Mouse (Mus musculus): ENCODE data around the gene Ubac1. TPM values are rescaled to one million over a fixed set of nuclear protein-coding genes. Genes with fewer than 3 reads are reported as not detected.

The Ubac1 gene
- polyA plus RNA-seq (2012; rRNA removed) = 92.2 and 101 TPM in 2 replicates

- peak within 1 kb of the TSS; percentile 82 for H3K4me3 ChIP-seq (replicated peaks; ENCODE audit: insufficient read depth, low read depth, low read length)
- H3K4me1 ChIP-seq (ENCODE audit: control insufficient read depth, insufficient read depth, low read length) = peaks cover 22% of the 10 kb centered on the region
- TF ChIP-seq CTCF (IDR thresholded peaks at IDR 0.05; ENCODE audit: borderline replicate concordance, insufficient read depth, low read depth, low read length) = no peak
- TF ChIP-seq POLR2A (IDR thresholded peaks at IDR 0.05; ENCODE audit: borderline replicate concordance, insufficient read depth, low read length) = peak; percentile 57
- no peaks in the 10 kb centered on the region for H3K27me3 ChIP-seq (ENCODE audit: control insufficient read depth, insufficient read depth, low read length)
- 5% methylated on average over 50 of the region's 50 CpGs for WGBS
- peak; percentile 94 to 98 for DNase-seq
- H3K27ac ChIP-seq (ENCODE audit: insufficient read depth, low read length) = peak within 1 kb of the TSS; percentile 98
These were observed at the start of gene Ubac1 for GRCm38 (mm10) chr2:26021561-26022257. Gene Ubac1, minus strand, starts transcription at chr2:26021747.

- TF ChIP-seq POLR2A (IDR thresholded peaks at IDR 0.05; ENCODE audit: borderline replicate concordance, insufficient read depth, low read length) = no peak
- TF ChIP-seq CTCF (IDR thresholded peaks at IDR 0.05; ENCODE audit: borderline replicate concordance, insufficient read depth, low read depth, low read length) = no peak
- Histone ChIP-seq H3K4me1 (ENCODE audit: control insufficient read depth, insufficient read depth, low read length) (peaks cover 18% of the 10 kb centered on the region), H3K27me3 (ENCODE audit: control insufficient read depth, insufficient read depth, low read length) (no peaks in the 10 kb centered on the region), H3K27ac (ENCODE audit: insufficient read depth, low read length) (no peak overlapping the region), H3K4me3 (replicated peaks; ENCODE audit: insufficient read depth, low read depth, low read length) (no peak overlapping the region)
- no peak for DNase-seq
- WGBS = 82% methylated on average over 1 of the region's 1 CpGs
These were observed 47.0 kb upstream of the Ubac1 start for GRCm38 (mm10) chr2:26068592-26068991.

- no peak overlapping the region for H3K27ac ChIP-seq (ENCODE audit: insufficient read depth, low read length)
- 63% methylated on average over 7 of the region's 7 CpGs for WGBS
- no peaks in the 10 kb centered on the region for H3K27me3 ChIP-seq (ENCODE audit: control insufficient read depth, insufficient read depth, low read length)
- no peak overlapping the region for H3K4me3 ChIP-seq (replicated peaks; ENCODE audit: insufficient read depth, low read depth, low read length)
- H3K4me1 ChIP-seq (ENCODE audit: control insufficient read depth, insufficient read depth, low read length) = peaks cover 18% of the 10 kb centered on the region
- DNase-seq = no peak
- TF ChIP-seq CTCF (IDR thresholded peaks at IDR 0.05; ENCODE audit: borderline replicate concordance, insufficient read depth, low read depth, low read length) (no peak), POLR2A (IDR thresholded peaks at IDR 0.05; ENCODE audit: borderline replicate concordance, insufficient read depth, low read length) (no peak)
These were observed 46.6 kb upstream of the Ubac1 start for GRCm38 (mm10) chr2:26068175-26068574.

- DNase-seq = no peak
- Histone ChIP-seq H3K4me1 (ENCODE audit: control insufficient read depth, insufficient read depth, low read length) (peaks cover 19% of the 10 kb centered on the region), H3K27ac (ENCODE audit: insufficient read depth, low read length) (no peak overlapping the region), H3K4me3 (replicated peaks; ENCODE audit: insufficient read depth, low read depth, low read length) (no peak overlapping the region), H3K27me3 (ENCODE audit: control insufficient read depth, insufficient read depth, low read length) (no peaks in the 10 kb centered on the region)
- WGBS = 85% methylated on average over 14 of the region's 14 CpGs
- no peak for TF ChIP-seq CTCF (IDR thresholded peaks at IDR 0.05; ENCODE audit: borderline replicate concordance, insufficient read depth, low read depth, low read length)
- TF ChIP-seq POLR2A (IDR thresholded peaks at IDR 0.05; ENCODE audit: borderline replicate concordance, insufficient read depth, low read length) = no peak
These were observed 45.0 kb upstream of the Ubac1 start for GRCm38 (mm10) chr2:26066527-26066926.

GRCm38 (mm10) chr2:26062742-26063427, 41.3 kb upstream of the Ubac1 start:
- Histone ChIP-seq H3K4me3 (replicated peaks; ENCODE audit: insufficient read depth, low read depth, low read length) (no peak overlapping the region), H3K27ac (ENCODE audit: insufficient read depth, low read length) (no peak overlapping the region), H3K4me1 (ENCODE audit: control insufficient read depth, insufficient read depth, low read length) (peaks cover 30% of the 10 kb centered on the region), H3K27me3 (ENCODE audit: control insufficient read depth, insufficient read depth, low read length) (no peaks in the 10 kb centered on the region)
- DNase-seq = no peak
- 90% methylated on average over 13 of the region's 13 CpGs for WGBS
- TF ChIP-seq POLR2A (IDR thresholded peaks at IDR 0.05; ENCODE audit: borderline replicate concordance, insufficient read depth, low read length) = no peak
- no peak for TF ChIP-seq CTCF (IDR thresholded peaks at IDR 0.05; ENCODE audit: borderline replicate concordance, insufficient read depth, low read depth, low read length)

GRCm38 (mm10) chr2:26062241-26062640, 40.7 kb upstream of the Ubac1 start:
- peaks cover 30% of the 10 kb centered on the region for H3K4me1 ChIP-seq (ENCODE audit: control insufficient read depth, insufficient read depth, low read length)
- no peak for DNase-seq
- no peaks in the 10 kb centered on the region for H3K27me3 ChIP-seq (ENCODE audit: control insufficient read depth, insufficient read depth, low read length)
- WGBS = 82% methylated on average over 4 of the region's 4 CpGs
- H3K4me3 ChIP-seq (replicated peaks; ENCODE audit: insufficient read depth, low read depth, low read length) = no peak overlapping the region
- TF ChIP-seq CTCF (IDR thresholded peaks at IDR 0.05; ENCODE audit: borderline replicate concordance, insufficient read depth, low read depth, low read length) = no peak
- no peak for TF ChIP-seq POLR2A (IDR thresholded peaks at IDR 0.05; ENCODE audit: borderline replicate concordance, insufficient read depth, low read length)
- no peak overlapping the region for H3K27ac ChIP-seq (ENCODE audit: insufficient read depth, low read length)

GRCm38 (mm10) chr2:26061018-26061666, 39.6 kb upstream of the Ubac1 start:
- TF ChIP-seq POLR2A (IDR thresholded peaks at IDR 0.05; ENCODE audit: borderline replicate concordance, insufficient read depth, low read length) (no peak), CTCF (IDR thresholded peaks at IDR 0.05; ENCODE audit: borderline replicate concordance, insufficient read depth, low read depth, low read length) (no peak)
- Histone ChIP-seq H3K4me3 (replicated peaks; ENCODE audit: insufficient read depth, low read depth, low read length) (no peak overlapping the region), H3K27me3 (ENCODE audit: control insufficient read depth, insufficient read depth, low read length) (no peaks in the 10 kb centered on the region), H3K4me1 (ENCODE audit: control insufficient read depth, insufficient read depth, low read length) (peaks cover 30% of the 10 kb centered on the region), H3K27ac (ENCODE audit: insufficient read depth, low read length) (peak overlapping the region; percentile 63; the same call in 1 of the 2 replicates)
- WGBS = 22% methylated on average over 21 of the region's 21 CpGs
- peak; percentile 66 to 69 for DNase-seq
